Mouse (Mus musculus): ENCODE data around the gene Olfr822. TPM values are rescaled to one million over a fixed set of nuclear protein-coding genes. Genes with fewer than 3 reads are reported as not detected.

Olfr822 gene
- not detected for total RNA-seq (2023)

GRCm38 (mm10) chr10:130070910-130071309 is at the start of gene Olfr822:
TSS of gene Olfr822 (plus strand) at chr10:130071210.

GRCm38 (mm10) chr10:130030048-130030447 is 41.0 kb upstream of the Olfr822 start, which contains the start of gene Olfr821:
TSS of gene Olfr821 (plus strand) at chr10:130030348.

GRCm38 (mm10) chr10:130115283-130115682 is 44.3 kb downstream of the Olfr822 start, which contains the start of gene Olfr823:
TSS of gene Olfr823 (minus strand) at chr10:130115383.

Other genes starting within 250 kb of the Olfr822 start
- gene Olfr812, start 225.1 kb upstream of the Olfr822 start, total RNA-seq (2023), result not detected
- not detected for gene Olfr813, start 215.8 kb upstream of the Olfr822 start, total RNA-seq (2023)
- not detected for gene Olfr814, start 191.4 kb upstream of the Olfr822 start, total RNA-seq (2023)
- not detected for gene Olfr815, start 165.3 kb upstream of the Olfr822 start, total RNA-seq (2023)
- not detected for gene Olfr816, start 155.6 kb upstream of the Olfr822 start, total RNA-seq (2023)
- gene Olfr818, start 122.1 kb upstream of the Olfr822 start, total RNA-seq (2023), result not detected
- gene Olfr819, start 103.9 kb upstream of the Olfr822 start, total RNA-seq (2023), result not detected
- not detected for gene Olfr247, start 95.1 kb upstream of the Olfr822 start, total RNA-seq (2023)
- gene Gm10310, start 86.1 kb upstream of the Olfr822 start, total RNA-seq (2023), result not detected
- gene Olfr820, start 58.6 kb upstream of the Olfr822 start, total RNA-seq (2023), result not detected
- not detected for gene Olfr821, start 40.9 kb upstream of the Olfr822 start, total RNA-seq (2023)
- not detected for gene Olfr823, start 44.2 kb downstream of the Olfr822 start, total RNA-seq (2023)
- not detected for gene Olfr824, start 58.8 kb downstream of the Olfr822 start, total RNA-seq (2023)
- gene Olfr825, start 95.6 kb downstream of the Olfr822 start, total RNA-seq (2023), result not detected
- gene Olfr826, start 113.0 kb downstream of the Olfr822 start, total RNA-seq (2023), result not detected
- gene Olfr827, start 143.2 kb downstream of the Olfr822 start, total RNA-seq (2023), result not detected
- gene Neurod4, start 209.0 kb downstream of the Olfr822 start, total RNA-seq (2023), result not detected